Mouse (Mus musculus) retina, postnatal 1 day (tissue): ENCODE results near the gene Sipa1l2.
"Not testable (repeated sequence)": the region's sequence is repeated elsewhere in the genome, so short reads cannot be mapped to it uniquely, and the experiment has no call there.

Source experiments
- DNase-seq: peaks from one replicate; pipeline ENCODE4 v3.0.0-alpha.2; 2012

Gene Sipa1l2

DNA sequence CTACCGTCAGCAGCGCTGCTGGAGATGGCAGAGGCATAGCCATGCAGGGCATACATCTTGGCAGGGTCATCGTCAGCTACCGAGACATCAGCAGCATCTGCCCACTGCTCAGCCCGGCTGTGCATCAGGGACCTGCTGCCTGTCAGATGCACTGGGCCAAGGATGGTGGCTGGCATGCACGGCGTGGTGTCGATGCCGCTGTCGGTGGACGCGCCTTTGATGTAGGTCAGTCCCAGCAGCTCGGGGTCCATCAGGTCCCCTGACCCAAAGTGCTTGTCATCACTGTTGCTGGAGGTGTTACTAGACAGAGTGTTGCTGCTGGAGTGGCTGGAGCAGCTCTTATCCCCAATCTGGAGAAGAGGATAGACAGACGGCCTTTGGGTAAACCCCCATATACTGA is 122.1 kb downstream of the Sipa1l2 start:
- DNase-seq = no peak

DNA sequence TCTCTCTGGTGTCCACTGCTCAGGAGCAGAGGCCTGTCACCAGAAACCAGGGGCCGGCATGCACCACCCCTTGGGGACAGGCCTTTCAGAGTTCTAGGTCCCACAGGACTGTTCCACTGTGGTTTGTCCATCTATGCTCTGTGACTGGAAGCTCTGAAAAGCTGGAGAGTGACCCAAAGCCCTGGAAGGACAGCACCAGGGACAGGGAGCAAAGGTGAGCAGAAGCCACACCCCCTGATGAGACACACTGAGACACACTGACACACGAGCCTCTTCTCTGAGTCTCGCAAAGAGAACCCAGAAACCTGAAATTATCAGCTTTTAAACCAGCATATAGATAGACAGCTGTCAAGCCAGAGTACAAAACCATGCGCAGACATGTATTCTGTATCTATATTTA is 123.4 kb downstream of the Sipa1l2 start:
- no peak for DNase-seq

DNA sequence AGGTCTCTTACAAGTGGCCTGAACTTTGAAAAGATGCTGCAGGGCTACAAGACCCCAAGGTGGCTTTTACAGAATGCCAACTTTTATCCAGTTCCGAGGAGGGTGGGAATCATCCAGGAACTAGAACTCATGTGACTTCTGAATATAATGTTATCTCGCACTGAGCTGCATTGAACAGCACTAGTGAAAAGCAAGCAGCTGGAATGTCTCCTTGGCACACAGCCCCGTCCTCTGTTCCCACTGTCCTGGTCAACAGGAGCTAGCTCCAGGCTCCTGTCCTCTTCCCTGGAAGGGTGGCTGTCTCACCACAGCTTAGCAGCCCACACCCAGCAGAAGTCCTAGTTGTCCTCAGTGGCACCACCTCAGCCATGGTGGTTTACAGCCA is 124.4 kb downstream of the Sipa1l2 start:
- no peak for DNase-seq

GRCm38 (mm10) chr8:125444457-125445224 is 125.0 kb downstream of the Sipa1l2 start:
- DNase-seq = no peak

DNA sequence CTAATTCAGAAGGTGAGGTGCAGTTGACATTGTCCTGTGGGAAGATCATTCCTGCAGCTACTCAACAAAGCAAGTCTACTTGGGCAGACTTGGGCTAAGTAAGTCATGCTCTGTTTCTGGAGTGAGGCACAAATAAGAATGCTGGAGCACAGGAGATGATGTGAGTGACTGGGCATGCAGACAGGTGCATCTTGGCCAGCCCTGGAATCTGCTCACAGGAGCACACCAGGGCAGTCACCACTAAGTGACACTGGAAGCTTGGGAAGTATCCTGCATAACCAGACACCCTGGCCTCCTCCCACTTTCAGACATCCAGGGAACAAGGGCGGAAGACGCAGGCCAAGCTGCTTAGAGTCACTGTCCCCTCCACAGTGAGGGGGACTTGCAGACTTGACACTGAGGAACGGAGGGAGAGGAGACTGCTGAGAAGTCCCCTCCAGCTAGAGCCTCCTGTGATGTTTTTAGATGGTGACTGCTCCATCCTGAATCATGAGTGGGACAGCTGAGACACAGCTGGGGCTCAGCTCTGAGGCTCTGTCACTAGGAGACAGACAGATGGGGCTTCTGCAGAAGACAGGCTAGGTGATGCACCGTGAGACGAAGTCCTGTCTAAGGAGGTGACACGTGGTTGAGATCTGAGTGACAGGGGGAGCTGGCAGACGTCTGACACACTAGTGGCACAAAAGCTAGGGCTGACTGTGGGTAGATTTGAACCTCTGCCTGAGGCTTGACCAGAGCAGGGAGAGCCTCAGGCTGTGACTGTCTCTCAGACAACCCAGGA is 134.1 kb downstream of the Sipa1l2 start:
- DNase-seq = no peak

DNA sequence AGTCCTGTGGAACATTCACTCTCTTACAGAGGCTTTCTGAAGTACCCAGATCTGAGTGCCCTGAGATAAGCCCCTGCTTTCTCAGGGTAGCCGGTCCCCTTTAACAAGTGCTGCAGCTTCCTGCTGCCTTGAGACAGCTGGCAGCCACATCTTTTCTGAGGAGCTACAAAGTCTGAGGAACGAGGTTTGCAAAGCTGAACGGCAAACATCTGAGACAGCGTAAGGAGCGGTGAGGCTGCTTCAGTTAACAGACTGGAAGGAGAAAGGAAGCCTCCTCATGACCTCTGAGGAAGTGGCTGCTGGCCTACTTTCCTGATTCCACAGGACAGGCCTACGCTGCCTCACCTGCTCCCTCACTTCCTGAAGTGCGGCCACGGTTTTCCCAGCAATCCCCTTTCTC is 135.5 kb downstream of the Sipa1l2 start:
- DNase-seq = no peak

DNA sequence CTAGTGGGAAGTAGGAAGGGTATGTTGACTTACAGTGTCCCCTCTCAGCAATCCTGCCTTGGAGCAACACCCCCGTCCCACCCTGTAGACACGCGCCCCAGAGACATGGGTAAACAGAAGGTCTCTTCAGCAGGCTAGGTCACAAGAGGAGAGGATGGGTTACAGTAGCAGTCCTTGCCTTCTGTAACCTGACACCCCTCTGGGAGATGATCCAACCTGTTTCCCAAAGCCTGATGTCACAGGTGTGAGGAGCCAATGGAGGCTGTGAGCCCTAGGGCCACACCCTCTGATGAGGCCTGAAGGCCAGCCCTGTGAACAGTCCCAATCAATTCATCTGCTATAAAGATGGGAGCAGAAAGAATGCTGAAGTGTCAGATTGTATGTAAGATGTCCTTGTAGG is 138.3 kb downstream of the Sipa1l2 start:
- no peak for DNase-seq

DNA sequence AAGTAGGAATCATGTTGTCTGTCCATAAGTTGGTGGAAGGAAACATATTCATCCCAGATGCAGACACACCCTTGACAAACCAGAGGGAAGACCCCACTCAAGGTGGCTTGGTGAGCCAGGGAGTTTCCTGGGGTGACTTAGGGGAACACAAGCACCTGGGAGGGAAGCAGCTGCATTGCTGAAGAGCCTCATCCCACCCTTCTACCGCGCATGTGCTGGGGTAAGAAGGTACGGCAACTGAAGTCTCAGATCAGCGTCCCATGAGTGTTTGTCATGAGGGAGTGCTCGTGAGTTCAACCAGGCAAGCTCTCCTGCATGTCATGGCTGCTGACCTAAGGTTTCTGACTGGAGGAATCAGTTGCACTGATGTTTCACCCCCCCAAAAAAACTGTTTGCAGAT is 138.8 kb downstream of the Sipa1l2 start:
- DNase-seq = no peak

DNA sequence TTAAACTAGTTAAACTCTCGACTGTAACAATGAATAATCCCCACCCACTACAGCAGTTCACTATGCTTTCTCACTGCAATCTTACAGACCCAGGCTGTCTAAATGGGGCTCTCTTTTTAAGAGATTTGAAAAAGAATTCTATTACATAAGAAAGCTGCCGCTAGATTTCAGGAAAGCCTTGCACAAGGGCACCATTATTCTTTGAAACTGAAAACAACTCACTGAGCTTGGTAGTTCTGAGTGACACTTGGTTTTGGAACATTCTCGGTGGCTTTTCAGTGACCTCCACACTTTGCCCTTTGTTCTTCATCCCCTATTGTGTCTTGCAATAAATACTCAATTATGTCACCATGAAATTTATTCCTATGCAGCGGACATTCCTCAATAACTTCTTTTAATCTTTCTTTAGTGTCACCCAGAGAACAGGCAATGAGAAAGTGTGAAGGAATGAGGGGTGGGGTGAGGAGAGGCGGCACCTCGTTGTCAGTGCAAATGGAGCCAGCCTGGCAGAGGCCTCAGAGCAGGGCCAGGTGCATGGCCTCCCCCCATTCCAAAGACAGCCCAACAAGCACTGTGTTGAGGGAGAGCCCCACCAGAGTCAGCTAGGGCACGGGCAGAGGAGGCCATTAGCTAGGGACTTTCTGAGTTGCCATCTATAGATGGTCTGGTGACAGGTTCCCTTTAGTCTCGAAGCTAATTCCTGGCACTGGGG is 140.5 kb downstream of the Sipa1l2 start:
- no peak for DNase-seq

DNA sequence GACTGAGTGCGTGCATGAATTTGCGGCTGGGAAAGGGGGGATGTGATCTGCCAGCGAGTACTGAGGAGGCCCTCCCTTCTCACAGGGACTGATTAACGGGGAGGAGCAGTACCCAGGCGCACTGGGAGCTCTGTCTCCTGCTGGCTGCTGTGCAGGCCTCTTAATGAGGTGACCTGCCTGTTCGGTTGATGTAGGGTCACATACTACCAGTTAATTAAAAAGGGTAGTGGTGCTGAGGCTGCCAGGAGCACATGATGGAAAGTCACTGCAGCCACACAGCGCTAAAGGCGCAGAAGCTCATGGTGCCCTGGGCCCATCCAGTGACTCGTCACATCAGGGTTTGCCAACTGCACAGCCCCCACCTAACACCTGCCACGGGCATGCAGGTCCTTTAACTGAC is 145.7 kb downstream of the Sipa1l2 start:
- peak; percentile 59 for DNase-seq

GRCm38 (mm10) chr8:125419202-125419830 is 150.3 kb downstream of the Sipa1l2 start:
- DNase-seq = peak; percentile 93

DNA sequence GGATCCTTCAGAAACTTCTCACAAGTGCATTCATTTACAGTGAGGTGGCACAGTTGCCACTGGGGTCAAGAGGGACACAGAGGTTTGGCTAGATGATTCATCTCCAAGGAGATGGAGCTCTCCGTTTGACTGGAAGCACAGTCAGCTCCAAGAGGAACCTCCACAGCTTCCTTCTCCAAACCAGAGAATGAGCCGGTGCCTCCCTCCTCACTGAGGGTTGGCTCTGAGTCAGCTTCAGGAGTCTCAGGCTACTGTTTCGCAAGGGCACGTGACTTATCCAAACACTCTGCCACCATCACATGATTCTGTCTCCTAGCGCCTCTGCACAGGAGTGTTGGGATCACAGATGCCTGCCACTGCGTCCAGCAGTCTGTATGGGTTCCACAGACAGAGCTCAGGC is 153.5 kb downstream of the Sipa1l2 start:
- DNase-seq = no peak

GRCm38 (mm10) chr8:125414651-125415050 is 155.0 kb downstream of the Sipa1l2 start:
- DNase-seq = no peak

GRCm38 (mm10) chr8:125413001-125413909 is 156.4 kb downstream of the Sipa1l2 start:
- peak; percentile 50 for DNase-seq

DNA sequence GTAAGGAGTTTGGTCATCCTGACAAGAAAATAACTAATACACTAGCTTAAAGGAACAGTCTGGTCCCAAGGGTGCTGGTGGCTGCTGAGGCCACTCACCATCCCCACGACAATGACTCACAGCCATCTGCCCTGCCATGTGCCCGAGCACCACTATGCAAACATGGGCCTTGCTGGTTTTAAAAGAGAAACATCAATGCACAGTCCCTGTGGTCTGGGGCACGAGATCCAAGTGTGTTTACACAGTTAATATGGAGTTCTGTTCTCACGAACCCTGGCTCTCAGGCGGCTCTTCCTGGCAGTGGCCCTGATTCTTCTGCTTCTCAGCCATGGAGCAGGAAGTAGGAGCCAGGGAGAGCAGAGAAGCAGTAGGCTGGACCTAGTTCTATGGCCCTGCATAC is 159.0 kb downstream of the Sipa1l2 start:
- no peak for DNase-seq

DNA sequence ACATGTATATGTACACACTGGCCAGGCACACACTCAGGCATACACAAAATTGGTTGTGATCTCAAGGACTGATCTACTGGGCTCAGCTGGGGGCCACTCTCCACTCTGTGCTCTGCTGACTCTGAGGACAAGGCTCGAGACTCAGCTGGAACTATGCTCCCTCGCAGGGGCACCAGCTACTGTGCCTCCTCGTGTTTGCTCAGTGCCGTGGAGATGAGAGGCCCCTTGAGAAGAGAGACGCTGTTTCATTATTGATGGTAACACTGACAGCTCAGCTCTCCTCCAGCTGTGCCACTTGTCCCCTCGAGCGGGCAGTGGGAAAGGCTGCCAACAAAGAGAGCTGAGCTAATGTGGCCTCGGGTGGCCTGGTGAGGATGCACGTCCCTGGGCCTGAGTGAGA is 161.9 kb downstream of the Sipa1l2 start:
- DNase-seq = peak; percentile 69

DNA sequence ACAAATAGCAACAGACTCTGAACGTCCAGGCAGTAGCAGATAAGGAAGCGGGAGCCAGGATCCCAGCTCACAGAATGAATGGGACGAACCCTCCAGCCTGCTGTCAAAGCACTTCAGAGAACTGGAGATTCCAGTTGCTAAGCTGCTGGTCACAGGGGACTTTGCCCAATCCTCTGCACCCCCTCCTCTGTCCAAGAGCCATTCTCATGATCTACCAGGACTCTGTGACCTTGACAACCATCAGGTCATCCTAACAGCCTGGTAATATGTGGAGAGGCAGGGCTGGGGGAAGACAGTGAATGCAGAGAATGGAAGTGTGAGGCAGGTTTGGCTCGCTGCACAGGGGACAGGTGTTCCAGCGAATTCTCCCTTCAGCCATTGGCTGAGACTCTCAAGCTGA is 163.2 kb downstream of the Sipa1l2 start:
- DNase-seq = no peak

DNA sequence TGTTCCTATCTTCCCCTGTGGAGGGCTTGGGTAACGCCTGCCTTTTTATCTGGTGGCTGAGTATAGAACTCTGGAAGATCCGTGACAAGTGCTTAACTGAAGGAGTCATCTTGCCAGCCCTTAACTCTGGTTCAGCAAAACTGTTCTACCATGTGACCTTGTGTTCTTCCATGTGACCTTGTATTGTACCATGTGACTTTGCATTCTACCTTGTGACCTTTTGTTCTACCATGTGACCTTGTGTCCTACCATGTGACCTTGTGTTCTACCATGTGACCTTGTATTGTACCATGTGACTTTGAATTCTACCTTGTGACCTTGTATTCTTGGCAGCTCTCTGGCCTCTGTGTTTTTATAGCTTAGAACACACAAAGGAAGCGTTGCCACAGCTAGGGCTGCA is 168.3 kb downstream of the Sipa1l2 start:
- no peak for DNase-seq

GRCm38 (mm10) chr8:125397981-125398380 is 171.6 kb downstream of the Sipa1l2 start:
- no peak for DNase-seq

- not testable (repeated sequence) for DNase-seq
Measured at GRCm38 (mm10) chr8:125395682-125396081, 173.9 kb downstream of the Sipa1l2 start.

DNA sequence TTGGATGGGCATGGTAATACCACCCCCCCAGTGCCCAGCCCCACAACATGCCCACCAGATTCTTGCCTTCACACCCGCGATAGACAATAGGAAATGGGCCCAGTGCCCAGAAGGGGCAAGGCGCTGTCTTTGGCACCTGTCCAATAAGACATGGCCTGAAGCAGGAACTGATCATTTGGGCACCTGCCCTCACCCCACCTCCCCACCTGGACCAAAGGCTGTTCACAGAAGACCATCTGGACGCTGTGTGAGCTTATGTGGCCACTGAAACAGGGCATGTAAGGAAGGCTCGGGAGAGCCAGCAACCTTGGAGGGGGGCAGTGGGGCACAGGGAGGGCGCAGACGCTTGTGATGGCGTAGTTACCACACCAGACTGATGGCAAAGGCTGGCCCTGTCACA is 174.6 kb downstream of the Sipa1l2 start:
- peak; percentile 35 for DNase-seq

GRCm38 (mm10) chr8:125391685-125392084 is 177.9 kb downstream of the Sipa1l2 start:
- no peak for DNase-seq
